Mouse (Mus musculus): ENCODE measurements around the gene Tnks2.

The Tnks2 gene

DNA sequence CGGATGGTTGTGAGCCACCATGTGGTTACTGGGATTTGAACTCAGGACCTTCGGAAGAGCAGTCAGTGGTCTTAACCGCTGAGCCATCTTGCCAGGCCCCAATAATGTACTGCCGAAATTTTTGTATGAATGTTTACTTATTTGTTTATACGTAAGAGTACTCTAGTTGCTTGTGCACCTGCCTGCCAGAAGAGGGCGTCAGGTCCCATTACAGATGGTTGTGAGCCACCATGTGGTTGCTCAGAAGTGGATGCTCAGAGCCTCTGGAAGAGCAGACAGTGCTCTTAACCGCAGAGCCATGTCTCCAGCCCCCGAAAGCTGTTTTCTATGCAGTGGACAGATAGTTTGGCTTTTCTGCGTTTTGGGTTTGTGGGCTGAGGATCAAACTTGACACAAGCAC lies 63.7 kb downstream of the Tnks2 start:
- peak; percentile 21 to 61 for DNase-seq

DNA sequence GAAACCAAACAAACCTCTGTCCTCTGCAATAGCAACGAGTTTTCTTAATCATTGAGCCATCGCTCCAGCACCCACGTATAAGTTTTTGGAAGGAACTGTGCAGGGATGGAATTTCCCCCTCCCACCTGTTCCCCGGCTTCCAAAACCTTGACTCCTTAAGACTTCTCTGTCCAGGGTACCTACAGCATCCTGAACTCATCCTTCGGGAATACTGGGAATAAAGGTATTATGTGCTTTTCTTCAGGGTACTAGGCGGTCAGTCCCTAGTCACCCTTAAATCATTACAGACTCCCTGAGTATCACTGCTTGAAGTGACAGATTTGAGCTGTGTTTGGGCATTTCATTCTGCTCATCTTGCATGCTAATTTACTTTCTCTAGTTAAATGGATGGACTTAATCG lies 69.3 kb downstream of the Tnks2 start:
- no peak for DNase-seq

DNA sequence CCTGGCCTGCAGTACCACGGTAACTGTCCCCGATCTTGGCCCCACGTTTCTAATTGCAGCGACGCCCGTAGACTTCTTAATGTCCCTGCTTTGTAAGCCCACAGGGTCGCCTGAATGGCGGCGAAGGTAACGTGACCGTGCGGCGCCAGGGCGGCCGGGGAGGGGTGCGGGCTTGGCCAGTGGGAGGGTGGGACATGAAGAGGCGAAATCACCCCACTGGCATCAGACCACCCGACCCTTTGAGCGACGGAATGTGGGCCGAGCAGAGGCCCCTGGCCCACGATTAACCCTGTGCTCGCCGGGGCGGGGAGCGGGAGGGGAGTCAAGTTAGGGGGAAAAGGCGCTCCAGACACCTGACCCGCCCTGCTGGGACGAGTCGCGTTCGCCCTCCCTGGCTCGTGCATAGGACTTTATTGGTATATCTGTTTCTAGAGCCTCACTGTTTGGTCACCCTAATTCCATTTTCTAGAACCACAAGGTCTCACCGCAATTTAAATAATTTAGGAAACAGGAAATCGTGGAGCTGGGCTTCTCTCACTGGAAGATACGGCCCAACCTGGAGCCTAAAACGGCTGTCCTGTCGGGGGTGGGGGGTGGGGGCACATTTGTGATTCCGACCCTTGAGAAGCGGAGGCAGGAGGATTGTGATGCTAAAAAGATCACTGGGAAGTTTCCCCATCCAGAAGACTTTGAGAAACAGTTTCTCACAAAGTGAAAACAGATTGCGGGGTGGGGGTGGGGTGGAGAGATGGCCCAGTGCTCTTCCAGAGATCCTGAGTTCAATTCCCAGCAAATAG lies 70.4 kb downstream of the Tnks2 start:
- DNase-seq, result peak in 1 of 2 experiments; percentile 41

DNA sequence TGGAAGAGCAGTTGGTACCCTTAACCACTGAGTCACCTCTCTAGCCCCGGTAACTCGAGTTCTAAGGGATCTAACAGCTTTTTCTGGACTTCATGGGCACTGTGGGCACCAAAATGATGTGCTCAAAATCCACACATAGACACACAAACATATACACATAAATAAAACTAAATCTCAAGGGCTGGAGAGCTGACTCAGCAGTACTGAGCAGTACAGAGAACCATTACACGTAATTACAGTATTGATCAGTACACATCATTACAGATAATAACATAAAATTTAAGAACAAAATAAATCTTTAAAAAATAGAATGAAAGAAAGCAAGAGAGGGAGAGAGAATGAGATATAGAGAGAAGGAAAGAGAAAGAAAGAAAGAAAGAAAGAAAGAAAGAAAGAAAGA lies 75.1 kb downstream of the Tnks2 start:
- DNase-seq, result no peak

DNA sequence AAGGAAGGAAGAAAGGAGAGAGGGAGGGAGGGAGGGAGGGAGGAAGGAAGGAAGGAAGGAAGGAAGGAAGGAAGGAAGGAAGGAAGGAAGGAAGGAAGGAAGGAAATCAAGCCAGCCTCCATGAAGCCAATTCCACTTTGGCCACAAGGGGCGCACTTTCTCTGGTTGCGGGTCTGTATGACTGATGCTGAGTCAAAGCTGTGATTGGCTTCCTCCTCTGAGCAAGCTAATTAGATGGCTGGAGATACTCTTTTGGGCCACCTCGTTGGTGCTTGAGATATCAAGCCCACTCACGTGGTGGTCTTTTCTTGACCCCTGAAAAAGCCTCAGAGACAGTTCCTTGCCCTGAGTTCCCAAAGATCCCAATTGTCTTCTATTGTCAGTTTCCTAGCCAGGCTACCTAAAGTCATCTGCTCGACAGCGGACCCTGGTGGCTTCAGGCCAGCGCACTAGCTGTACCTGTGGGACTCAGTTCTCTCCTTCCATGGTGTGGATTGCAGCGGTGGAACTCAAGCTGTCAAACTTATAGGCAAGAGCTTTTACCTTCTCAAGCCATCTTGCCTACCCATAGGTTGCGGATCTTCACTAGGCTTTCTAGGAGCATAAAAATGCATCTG lies 75.8 kb downstream of the Tnks2 start:
- DNase-seq, result peak; percentile 58 to 86

DNA sequence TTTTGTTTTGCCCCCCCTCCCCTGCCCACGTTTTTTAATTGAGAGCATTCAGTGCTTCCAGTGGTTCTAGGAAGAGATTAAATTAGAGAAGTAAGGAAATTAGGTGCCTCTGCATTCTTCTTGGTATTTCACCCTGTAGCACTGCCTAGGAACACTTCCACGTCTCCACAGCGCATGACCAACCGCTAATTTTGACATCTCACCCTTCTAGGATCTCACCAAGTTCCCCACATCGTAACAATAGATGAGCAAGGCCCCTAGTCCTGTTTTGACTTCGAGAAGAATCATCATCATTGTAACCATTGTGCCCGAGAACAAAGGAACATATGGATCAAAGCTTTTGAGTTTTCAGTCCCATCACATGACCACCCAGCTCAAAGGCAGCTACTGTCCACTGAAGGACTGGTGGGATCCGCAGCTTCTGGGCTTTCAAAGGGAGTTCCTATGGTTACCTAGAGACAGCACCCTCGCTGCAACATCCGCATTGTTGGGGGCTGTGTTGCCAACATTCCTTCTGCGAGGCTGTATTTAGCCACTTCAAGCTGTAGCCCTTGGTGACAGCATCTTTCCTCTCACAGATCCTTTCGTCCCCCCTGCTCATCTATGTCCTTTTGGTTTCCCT lies 76.5 kb downstream of the Tnks2 start:
- no peak for DNase-seq

DNA sequence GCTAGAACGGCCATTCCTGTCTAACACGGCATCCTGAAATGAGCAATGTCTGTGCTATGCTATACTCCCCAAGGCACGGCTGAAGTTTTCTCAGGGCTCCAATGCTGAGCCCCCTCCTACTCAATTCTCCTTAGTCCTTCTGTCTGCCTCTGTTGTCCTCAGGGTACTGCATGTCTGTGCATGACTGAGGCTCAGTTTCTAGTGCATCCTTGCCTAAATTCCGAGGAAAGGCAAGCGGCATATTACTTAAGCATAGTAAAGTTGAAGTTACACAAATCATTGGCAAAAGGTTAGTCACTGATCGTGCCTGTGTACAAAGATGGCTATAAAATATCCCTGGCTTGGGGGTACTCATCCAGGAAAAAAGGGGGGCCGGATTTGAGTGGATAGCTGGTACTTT lies 79.0 kb downstream of the Tnks2 start:
- DNase-seq, result no peak

DNA sequence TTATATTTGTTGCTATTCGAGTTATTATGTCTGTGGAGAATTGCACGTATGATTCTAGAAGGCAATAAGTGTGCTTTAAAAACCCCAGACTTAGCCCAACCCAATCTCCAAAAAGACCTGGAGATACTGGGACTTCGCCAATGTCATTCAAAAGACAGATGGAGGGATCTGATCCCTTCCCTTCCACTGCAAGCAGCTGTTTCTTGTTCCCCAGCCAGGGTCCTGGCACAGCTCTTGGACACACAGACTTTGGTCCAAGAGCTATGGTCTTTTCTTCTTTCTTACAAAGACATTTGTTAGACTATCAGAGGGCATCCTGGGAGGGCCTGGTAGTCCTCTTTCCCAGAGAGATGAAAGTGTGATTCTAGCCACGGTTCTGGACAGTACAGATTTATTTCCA lies 82.2 kb downstream of the Tnks2 start:
- no peak for DNase-seq

DNA sequence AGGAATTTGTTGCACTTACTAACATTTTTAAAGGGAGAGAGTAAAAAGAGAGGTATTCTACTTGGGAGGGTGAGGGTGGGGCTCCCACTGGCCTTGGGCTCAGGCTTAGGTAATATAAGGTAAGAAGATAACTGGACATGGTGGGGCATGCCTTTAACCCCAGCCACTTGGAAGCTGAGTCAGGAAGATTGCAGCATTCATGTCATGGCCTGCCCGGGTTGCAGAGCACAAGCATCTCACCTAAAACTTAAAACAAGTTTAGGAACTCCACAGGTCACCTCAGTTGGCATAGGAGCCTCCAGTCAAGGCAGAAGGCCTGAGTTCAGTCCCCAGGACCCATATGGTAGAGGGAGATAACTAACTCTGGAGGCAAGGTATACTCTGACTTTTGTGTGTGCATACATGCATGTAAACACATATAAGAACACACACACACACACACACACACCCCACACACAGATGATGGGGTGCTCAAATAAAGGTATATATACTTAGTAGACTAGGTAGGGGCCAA lies 82.9 kb downstream of the Tnks2 start:
- DNase-seq, result no peak

DNA sequence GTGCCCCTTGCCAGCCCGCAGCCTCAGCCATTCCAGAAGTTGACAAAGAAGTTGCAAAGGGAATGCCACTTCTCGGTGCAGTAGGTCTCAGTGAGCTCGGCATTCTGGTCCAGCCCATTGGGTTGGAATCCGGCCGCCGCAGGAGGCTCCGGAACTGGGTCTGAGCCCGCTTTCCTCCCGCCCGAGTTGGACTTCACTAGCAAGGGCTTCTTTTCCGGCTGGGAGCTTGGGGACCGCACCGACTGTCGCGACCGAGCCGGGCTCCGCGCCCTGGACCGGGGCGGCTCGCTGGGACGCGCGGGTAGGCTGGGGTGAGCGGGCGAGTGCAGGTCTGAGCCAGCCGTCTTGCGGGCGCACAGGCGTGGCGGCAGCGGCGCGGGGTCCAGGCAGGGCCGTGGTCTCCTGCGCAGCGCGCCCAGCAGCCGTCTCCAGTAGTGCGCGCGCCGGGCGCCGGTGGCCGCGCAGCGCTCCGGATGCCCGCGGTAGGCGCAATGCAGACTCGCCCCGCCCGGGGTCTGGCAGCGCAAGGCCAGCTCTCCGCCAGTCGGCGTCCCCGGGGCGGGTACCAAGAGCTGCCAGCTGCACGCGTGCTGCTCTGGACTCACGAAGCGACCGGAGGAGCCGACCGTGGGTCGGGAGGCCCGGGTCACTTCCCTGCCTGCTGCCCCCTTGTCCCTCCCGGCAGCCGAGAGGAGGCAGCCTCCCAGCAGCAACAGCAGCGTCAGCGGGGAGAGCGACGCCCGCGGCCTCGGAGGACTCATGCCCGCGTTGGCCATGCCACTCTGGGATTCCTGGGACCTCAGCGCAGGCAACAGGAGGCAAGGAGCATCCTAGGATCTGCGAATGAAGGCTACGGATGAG lies 84.6 kb downstream of the Tnks2 start:
- DNase-seq, result peak; percentile 82 to 87

DNA sequence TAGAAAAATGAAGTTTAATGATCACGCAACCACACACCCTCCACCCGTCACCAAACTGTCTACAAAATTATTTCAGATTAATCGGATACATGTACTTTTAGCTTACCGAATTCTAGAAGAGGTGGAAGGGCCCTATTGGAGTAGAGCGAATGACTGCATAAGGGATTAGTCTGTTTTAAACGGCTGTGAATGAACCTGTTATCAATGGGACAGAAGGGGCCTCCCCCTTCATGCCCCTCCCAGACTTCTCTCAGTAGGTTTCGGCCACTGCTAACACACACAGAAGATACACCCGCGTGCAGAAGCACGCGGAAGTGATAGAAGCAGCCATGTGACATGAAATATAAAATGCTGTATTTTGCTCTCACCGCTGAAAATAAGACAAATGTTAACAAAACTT lies 85.4 kb downstream of the Tnks2 start, which contains the start of gene Fgfbp3:
TSS of gene Fgfbp3 (minus strand) at position 150 of the 400 bp plus-strand sequence.
- DNase-seq, result no peak

DNA sequence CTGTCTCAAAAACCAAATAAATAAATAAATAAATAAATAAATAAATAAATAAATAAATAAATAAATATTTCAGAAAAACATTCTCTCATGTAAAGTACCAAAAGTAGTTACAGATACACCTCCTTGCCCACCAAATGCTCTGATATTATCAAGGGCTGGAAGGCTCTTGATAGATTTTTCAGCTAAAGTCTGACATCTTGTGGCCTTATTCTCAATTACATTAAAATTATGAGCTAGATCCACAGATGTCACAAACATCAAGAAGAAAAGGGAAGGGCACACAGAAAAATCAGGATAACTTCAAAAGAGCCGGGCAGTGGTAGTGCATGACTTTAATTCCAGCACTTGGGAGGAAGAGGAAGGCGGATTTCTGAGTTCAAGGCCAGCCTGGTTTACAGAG lies 88.0 kb downstream of the Tnks2 start:
- DNase-seq, result peak in 1 of 2 experiments; percentile 41

DNA sequence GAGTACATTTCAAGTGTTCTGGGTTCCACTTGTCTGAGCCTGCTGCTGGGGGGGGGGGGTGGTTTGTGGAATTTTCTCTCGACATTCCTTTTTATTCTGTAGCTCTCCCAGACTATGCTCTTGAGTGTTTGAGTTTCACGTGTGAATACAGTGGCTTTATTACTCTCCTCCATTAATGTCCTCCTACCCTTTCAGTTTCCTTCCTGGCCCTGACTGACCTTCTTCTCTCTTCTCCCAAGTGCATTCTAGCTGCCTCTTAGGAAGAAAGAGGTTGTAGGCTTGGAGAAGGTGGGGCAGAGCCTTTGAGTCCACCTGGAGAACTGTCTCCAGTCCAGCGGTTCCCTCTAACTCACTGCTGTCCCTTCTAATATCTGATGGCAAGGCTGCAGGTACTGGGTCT lies 88.9 kb downstream of the Tnks2 start:
- no peak for DNase-seq

DNA sequence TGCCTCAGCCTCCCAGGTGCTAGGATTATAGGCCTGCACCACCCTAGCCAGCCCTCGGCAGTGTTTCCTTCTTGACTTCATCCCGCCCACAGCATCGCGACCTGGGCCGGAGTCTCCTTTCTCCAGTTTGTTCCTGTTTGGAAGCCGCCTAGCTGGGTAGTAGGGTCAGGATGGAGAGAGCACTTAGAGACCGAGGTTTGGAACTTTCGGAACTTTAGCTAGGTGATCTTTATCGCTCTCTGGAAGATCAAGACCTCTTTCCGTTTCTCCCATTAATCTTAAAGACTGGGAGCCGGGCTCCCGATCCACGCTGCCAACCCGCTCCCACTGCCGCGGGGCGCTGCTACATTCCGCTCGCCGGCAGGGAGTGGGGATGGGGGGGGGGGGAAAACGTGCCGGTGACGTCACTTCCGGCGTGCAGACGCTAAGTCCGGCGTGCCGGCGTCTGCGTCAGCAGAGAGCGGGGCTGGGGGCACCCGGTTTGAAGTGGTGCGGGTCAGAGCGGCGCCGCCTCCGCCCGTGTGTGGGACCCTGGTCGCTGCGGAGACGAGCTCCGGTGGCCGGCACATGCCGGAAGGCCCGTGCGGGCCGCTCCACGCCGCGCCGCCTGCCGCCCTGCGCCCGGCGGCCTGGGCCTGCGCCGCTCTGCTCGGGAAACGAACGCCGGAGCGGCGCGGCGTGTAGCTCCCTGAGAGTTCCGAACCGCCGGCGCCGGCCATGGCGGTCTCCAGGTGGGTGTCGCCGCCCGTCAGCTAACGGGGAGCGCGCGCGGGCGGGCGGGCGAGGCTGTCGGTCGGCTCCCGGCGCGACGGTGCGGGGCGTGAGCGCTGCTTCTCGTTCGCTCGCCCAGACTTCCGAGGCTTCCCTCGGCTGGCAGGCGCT lies 91.9 kb downstream of the Tnks2 start, which contains the start of gene Btaf1:
TSS of gene Btaf1 (plus strand) at position 409 of the 882 bp plus-strand sequence.
- DNase-seq, result peak; percentile 80 to 89

DNA sequence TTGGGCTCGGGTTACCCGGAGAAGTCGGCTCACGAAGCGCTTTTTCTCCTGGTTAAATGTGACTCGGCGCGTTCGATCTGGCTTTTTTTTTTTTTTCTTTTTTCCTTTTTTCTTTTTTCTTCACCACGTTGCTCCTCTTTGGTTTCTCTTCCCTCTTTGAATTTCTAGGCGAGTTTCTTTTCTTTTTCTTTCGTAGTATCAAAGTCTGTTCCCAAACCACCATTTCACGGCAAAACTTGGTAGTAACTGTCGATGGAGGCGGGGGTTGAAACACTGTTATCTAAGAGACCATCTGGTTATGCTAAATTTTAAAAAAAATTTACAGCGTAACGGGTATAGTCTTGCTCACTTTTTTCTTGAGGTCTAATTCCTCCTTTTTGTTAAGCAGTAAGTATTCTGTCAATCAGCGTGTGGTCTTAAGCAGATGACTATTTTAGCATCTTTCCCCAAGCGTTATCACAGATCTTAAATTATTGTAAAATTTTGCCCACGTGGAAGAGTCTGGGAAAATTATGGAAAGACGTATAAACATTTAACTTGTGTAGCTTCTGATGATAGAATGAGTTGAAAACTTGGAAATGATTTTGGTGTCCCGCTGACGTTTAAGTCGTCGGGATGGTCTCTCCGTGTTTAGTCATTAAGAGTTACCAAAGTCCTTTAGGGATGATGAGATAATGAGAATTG lies 92.7 kb downstream of the Tnks2 start:
- no peak for DNase-seq

DNA sequence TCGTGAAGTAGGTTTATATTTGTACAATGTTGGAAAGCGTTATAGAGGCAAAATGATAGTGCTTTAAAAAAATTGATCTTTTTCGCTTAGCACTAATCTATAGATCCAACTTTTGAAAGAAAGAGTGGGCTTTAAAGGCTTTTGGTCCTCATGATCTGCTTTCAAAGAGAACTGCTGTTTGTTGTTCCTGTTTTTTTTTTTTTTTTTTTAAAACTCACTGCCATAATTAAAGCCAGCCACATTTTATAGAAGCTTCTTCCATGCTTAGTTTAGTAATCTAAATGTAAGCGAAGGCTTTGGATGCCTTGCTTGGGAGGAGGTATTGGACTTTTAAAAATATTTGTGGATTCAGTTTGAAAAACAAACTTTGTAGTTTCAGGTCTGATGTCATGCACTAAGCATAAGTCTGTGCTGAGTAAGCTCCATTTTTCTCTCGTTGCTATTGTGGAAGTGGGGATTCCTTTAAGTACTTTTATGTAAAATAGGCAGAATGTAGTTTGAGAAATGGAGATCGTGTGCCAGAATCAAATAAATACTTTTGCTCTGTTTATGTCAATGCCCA lies 93.8 kb downstream of the Tnks2 start:
- no peak for DNase-seq

DNA sequence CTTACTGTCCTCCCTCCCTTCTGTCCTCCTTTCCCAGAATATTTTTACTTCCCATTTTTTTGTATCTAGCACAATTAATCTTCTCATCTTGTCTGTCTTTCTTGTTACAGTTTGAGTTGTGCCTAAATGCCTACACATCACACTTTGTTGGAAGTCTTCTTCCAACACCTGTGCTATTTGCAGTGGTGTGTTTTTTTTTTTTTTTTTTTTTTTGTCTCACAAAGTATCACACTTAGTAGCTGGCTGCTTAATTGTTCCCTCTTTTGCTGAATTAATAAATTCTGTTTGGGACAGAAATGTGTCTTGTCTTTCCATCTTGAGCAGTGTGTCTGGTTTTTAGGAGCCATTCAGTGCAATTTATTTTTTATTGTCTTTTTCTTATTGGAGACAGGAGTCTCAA lies 95.8 kb downstream of the Tnks2 start:
- no peak for DNase-seq

DNA sequence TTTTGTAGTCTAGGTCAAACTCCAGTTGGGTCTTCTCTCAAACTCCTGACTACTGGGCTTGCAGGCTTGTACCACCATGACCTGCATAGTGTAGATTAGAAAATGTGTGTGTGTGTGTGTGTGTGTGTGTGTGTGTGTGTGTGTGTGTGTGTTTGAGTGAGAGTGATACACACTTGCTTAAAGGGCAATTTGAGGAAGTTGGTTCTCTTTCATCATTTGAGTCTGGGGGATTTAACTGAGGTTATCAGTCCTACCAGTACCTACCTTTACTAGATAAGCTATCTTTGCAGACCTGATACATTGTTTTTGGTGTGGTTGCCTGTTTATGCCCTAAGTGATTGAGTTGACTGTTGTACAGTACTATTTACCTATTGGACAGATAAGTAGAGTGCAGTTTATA lies 98.1 kb downstream of the Tnks2 start:
- no peak for DNase-seq

DNA sequence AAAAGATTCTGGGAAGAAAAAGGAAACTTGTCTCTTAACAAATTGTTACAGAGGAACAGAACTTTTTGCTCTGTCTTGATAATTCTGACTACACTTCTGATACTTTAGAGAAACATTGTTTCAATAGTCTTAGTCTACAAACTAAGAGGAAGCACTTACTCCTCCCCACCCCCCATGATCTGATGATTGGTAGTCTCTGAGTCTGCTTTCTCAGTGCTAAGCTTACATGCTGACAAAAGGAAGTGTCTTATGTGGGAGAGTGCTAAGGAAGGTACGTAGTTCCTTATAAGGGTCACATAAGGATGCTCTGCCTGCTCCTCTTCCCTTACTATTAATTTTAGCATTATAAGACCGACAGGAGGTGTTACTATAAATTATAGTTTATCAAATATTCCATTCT lies 98.6 kb downstream of the Tnks2 start:
- DNase-seq, result no peak

DNA sequence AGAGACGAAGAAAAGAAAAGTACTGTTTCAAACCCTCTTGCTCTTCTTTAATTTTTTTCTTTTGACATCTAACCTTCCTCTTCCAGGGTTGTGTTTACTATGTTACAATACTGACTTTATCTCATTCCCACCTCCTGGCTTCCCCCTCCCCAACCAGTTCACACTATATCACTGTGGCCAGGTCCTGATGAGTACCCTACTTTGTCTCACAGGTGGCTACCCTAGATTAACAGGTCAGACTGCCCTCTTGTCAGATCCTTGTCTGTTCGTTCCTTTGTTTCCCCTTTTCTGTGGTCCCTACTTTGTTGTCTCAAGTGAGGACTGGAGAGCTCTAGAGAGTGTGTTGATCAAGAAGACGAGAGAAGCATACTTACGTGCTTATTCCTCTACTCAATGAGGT lies 102.3 kb downstream of the Tnks2 start:
- DNase-seq, result no peak

DNA sequence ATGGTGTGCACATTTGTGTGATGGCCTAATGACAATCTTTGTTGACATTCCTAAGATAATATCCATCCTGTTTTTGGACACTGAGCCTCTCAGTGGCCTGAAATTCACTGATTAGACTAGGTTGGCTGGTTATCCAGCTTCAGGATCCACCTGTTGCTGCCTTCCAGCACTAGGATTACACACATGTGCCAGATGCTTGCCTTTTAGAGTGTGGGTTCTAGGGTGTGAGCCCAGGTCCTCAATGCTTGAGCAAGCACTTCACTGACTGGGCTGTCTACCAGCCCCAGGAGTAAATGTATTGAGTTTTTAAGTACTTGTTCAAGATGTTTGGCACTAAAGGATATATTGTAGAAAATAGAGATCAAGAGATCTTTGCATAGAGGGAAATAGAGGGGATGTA lies 104.0 kb downstream of the Tnks2 start:
- no peak for DNase-seq
